ENCODE assay signal across 10 mouse cellular contexts in genomic region chr19:31136316-31136715, GRCm38 (mm10).
"Had no signal": no experiment of that assay in that cellular context is flagged by ENCODE, and none has a peak within 500 bp of the region (broad histone marks: within the 10 kb centered on the region; RNA-seq: fewer than 3 reads in every experiment).

No protein-coding gene starts in this region.

- H3K9ac ChIP-seq: limb, embryonic 15.5 days; liver, embryonic 12.5 days; stomach, embryonic 15.5 days had no signal

- ATAC-seq: liver, embryonic 12.5 days had no signal

- H3K4me2 ChIP-seq: limb, embryonic 15.5 days; liver, embryonic 12.5 days; stomach, embryonic 15.5 days had no signal

- H3K4me1 ChIP-seq: limb, embryonic 15.5 days; liver, embryonic 12.5 days; stomach, embryonic 15.5 days had no signal

- H3K4me3 ChIP-seq: limb, embryonic 15.5 days; liver, embryonic 12.5 days; stomach, embryonic 15.5 days had no signal

- H3K9me3 ChIP-seq: limb, embryonic 15.5 days; liver, embryonic 12.5 days; stomach, embryonic 15.5 days had no signal

- H3K36me3 ChIP-seq: limb, embryonic 15.5 days; liver, embryonic 12.5 days; stomach, embryonic 15.5 days had no signal

- H3K27ac ChIP-seq: limb, embryonic 15.5 days; liver, embryonic 12.5 days; stomach, embryonic 15.5 days had no signal

- H3K27me3 ChIP-seq: limb, embryonic 15.5 days; liver, embryonic 12.5 days; stomach, embryonic 15.5 days had no signal

- DNase-seq: kidney, adult 18-20 months; kidney, postnatal 25 days; layer of hippocampus, postnatal 36 days; right cerebral cortex, postnatal 4 days; spleen, adult 18-20 months; thymus, adult 2 months; thymus, postnatal 25 days had no signal
